ENCODE assay signal across 7 mouse cellular contexts in the genomic region with DNA sequence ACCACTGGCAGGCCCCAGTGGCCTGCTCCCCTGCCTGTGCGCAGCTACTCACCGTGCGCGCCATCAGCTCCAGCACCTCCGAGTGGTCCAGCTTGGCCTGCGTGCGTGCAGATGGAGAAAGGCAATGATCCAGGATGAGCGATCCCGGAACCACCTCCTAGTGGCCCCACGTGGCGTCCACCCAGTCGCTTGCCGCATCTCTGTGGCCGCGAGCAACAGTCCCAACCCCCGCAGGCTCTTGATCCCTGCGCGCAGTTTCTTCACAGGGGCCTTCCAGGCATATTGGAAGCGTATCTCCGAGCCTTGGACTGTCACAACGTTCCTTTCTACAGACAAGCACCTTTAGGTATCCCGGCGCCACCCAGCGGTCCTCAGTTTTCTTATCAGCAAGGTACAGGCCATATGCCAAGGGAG. TPM values are rescaled to one million over a fixed set of nuclear protein-coding genes. Genes with fewer than 3 reads are reported as not detected.
DNase-seq lines count a peak whose midpoint lies in the region; ATAC-seq and TF ChIP-seq lines count a peak whose summit lies in the region.

No protein-coding gene starts in this region.

- peak; percentile 0 for DNase-seq in Muller cell, postnatal 12 days (ENCODE audit: inconsistent ontology term)
- no peak for DNase-seq in spleen, postnatal 4 days (ENCODE audit: low spot score in 2 of 2)

- H3K4me1 ChIP-seq in E14TG2a.4 (replicated peaks; ENCODE audit: low read depth, low read length): no peaks in the 10 kb centered on the region
- no peaks in the 10 kb centered on the region for H3K4me1 ChIP-seq in embryonic facial prominence, embryonic 13.5 days
- no peaks in the 10 kb centered on the region for H3K4me1 ChIP-seq in intestine, embryonic 16.5 days (ENCODE audit: control insufficient read depth, insufficient read depth, low read length)
- peaks cover 4% of the 10 kb centered on the region; the same call in 1 of the 2 replicates for H3K4me1 ChIP-seq in limb, embryonic 15.5 days
- peaks cover 5% of the 10 kb centered on the region; the same call in 1 of the 2 replicates for H3K4me1 ChIP-seq in olfactory bulb, adult 2 months (ENCODE audit: control insufficient read depth, insufficient read depth, low read length)

- H3K9ac ChIP-seq in embryonic facial prominence, embryonic 13.5 days: peak overlapping the region; percentile 44; the same call in 1 of the 2 replicates
- H3K9ac ChIP-seq in intestine, embryonic 16.5 days (ENCODE audit: low read depth, low read length): no peak overlapping the region
- no peak overlapping the region for H3K9ac ChIP-seq in limb, embryonic 15.5 days

- peak overlapping the region; percentile 73 for H3K4me3 ChIP-seq in E14TG2a.4 (replicated peaks; ENCODE audit: low read length)
- peak overlapping the region; percentile 34 for H3K4me3 ChIP-seq in embryonic facial prominence, embryonic 13.5 days
- peak overlapping the region; percentile 31 for H3K4me3 ChIP-seq in intestine, embryonic 16.5 days (ENCODE audit: low read length)
- H3K4me3 ChIP-seq in limb, embryonic 15.5 days: peak overlapping the region; percentile 22
- peak overlapping the region; percentile 49 for H3K4me3 ChIP-seq in olfactory bulb, adult 2 months (ENCODE audit: insufficient read depth, low read depth, low read length)

- no peak for TF ChIP-seq CTCF in E14TG2a.4 (conservative IDR thresholded peaks at IDR 0.05; ENCODE audit: low read length)
- TF ChIP-seq CTCF in olfactory bulb, adult 2 months (IDR thresholded peaks at IDR 0.05; ENCODE audit: insufficient read depth, low read depth, low read length): no peak

- no peak for ATAC-seq in embryonic facial prominence, embryonic 13.5 days (ENCODE audit: insufficient number of reproducible peaks, insufficient read depth, low FRiP score, low TSS enrichment, low read depth)
- ATAC-seq in intestine, embryonic 16.5 days: no peak
- no peak for ATAC-seq in limb, embryonic 15.5 days (ENCODE audit: insufficient number of reproducible peaks, low FRiP score, low TSS enrichment, low read depth)

- no peak overlapping the region for H3K27ac ChIP-seq in embryonic facial prominence, embryonic 13.5 days
- H3K27ac ChIP-seq in intestine, embryonic 16.5 days (ENCODE audit: low read length): no peak overlapping the region
- no peak overlapping the region for H3K27ac ChIP-seq in limb, embryonic 15.5 days
- H3K27ac ChIP-seq in olfactory bulb, adult 2 months (ENCODE audit: insufficient read depth, low read depth, low read length): no peak overlapping the region

- WGBS in embryonic facial prominence, embryonic 13.5 days: 28% methylated on average over 24 of the region's 24 CpGs
- WGBS in intestine, embryonic 16.5 days: 20% methylated on average over 24 of the region's 24 CpGs
- WGBS in limb, embryonic 15.5 days: 27% methylated on average over 24 of the region's 24 CpGs
- 22% methylated on average over 24 of the region's 24 CpGs for whole genome bisulfite sequencing in olfactory bulb, adult 2 months

- H3K27me3 ChIP-seq in E14TG2a.4 (ENCODE audit: insufficient read depth, low read length): peaks cover 10% of the 10 kb centered on the region; the same call in 1 of the 2 replicates
- peaks cover 43% of the 10 kb centered on the region for H3K27me3 ChIP-seq in embryonic facial prominence, embryonic 13.5 days
- no peaks in the 10 kb centered on the region; the same call in 1 of the 2 replicates for H3K27me3 ChIP-seq in intestine, embryonic 16.5 days (replicated peaks; ENCODE audit: control insufficient read depth, insufficient read depth, low read length)
- H3K27me3 ChIP-seq in limb, embryonic 15.5 days: peaks cover 20% of the 10 kb centered on the region

- H3K9me3 ChIP-seq in E14TG2a.4 (ENCODE audit: low read length): no peaks in the 10 kb centered on the region
- H3K9me3 ChIP-seq in embryonic facial prominence, embryonic 13.5 days: no peaks in the 10 kb centered on the region
- no peaks in the 10 kb centered on the region for H3K9me3 ChIP-seq in intestine, embryonic 16.5 days (ENCODE audit: control insufficient read depth, low read length)
- H3K9me3 ChIP-seq in limb, embryonic 15.5 days: no peaks in the 10 kb centered on the region

- no peak for TF ChIP-seq POLR2A in olfactory bulb, adult 2 months (IDR thresholded peaks at IDR 0.05; ENCODE audit: insufficient read depth, low read depth, low read length)

- H3K4me2 ChIP-seq in embryonic facial prominence, embryonic 13.5 days: peak overlapping the region; percentile 59
- peak overlapping the region; percentile 47 for H3K4me2 ChIP-seq in intestine, embryonic 16.5 days (ENCODE audit: low read depth, low read length)
- H3K4me2 ChIP-seq in limb, embryonic 15.5 days: peak overlapping the region; percentile 46

- H3K36me3 ChIP-seq in E14TG2a.4 (ENCODE audit: insufficient read depth, low read length): no peaks in the 10 kb centered on the region
- no peaks in the 10 kb centered on the region for H3K36me3 ChIP-seq in embryonic facial prominence, embryonic 13.5 days
- H3K36me3 ChIP-seq in intestine, embryonic 16.5 days (ENCODE audit: control insufficient read depth, insufficient read depth, low read length): no peaks in the 10 kb centered on the region
- H3K36me3 ChIP-seq in limb, embryonic 15.5 days: no peaks in the 10 kb centered on the region

RNA-seq across cellular contexts. Expression of a gene that starts 27.0 kb away (rescaled TPM):
- 6.8 TPM in 2 replicates for polyA plus RNA-seq in embryonic facial prominence, embryonic 13.5 days (2015; fragmentation: Nextera tagmentation; extraction: Ambion mirVana)
- 2.6 and 3.1 TPM in 2 replicates for polyA plus RNA-seq in intestine, embryonic 16.5 days (2015; fragmentation: Nextera tagmentation; extraction: Ambion mirVana)
- polyA plus RNA-seq in limb, embryonic 15.5 days (2015; fragmentation: Nextera tagmentation; extraction: Ambion mirVana): 6.2 and 6.5 TPM in 2 replicates
- not detected in 2 replicates for polyA plus RNA-seq in olfactory bulb, adult 2 months (2012; ENCODE audit: insufficient read depth, insufficient read length, low replicate concordance, missing spikeins)

Comparison
In these comparisons a context has a peak if more than half of its experiments do, and no peak if none do; other contexts are left out.
1. H3K4me3 ChIP-seq: peak in every context shown above with its lines; median percentile 73 in E14TG2a.4; 49 in olfactory bulb, adult 2 months; 34 in embryonic facial prominence, embryonic 13.5 days; 31 in intestine, embryonic 16.5 days; 22 in limb, embryonic 15.5 days.